Mouse (Mus musculus): ENCODE results near the gene Nucb1. TPM values are rescaled to one million over a fixed set of nuclear protein-coding genes. Genes with fewer than 3 reads are reported as not detected.
A peak's percentile ranks its signal among the peaks of the same experiment; 100 is the strongest.

The Nucb1 gene
- total RNA-seq, 2 experiments from 2014 or later, result 97.6 to 98.2 TPM

DNA sequence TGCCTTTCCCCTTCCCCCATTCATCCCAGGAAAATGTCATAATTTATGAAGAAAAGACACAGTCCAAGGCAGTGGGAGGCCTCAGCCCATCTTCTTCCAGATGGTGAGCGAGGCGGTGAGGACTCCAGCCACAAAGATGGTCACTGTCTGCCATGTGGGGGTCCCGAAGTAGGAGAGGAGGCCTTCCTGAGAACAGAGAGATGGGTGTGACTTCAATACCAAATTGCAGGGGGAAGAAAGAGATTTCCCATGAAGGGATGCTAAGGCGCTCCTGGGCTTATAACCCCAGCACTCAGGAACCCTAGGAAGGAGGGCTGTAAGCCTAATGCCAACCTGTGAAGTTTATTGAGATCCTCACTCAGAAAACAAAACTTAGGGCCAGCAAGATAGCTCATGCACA lies 48.4 kb downstream of the Nucb1 start:
- Histone ChIP-seq H3K4me3 (no peak overlapping the region), H3K27ac (no peak overlapping the region)
- no peak for TF ChIP-seq CTCF (conservative IDR thresholded peaks at IDR 0.05)
- DNase-seq (ENCODE audit: low spot score in 2 of 2), result no peak

DNA sequence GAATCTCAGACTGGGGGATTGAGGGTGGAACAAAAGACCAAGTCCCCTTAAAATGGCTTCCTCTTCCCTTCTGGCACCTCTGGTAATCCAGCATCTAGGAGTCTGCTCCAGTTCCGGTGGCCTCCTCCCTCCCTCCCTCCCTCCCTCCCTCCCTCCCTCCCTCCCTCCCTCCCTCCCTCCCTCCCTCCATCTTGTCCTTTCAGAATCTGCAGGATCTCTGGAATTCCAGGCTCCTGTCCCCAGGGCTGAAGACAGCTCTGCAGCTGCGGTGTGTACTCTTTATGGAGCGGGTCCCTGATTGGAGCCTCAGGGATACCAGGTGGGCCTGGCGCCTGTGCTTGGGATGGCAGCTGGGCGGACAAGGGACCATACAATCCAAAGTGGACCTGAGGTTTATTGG lies 48.9 kb downstream of the Nucb1 start:
- no peak for TF ChIP-seq CTCF (conservative IDR thresholded peaks at IDR 0.05)
- H3K4me3 ChIP-seq, result no peak overlapping the region
- DNase-seq (ENCODE audit: low spot score in 2 of 2), result no peak
- H3K27ac ChIP-seq, result peak overlapping the region; percentile 94

DNA sequence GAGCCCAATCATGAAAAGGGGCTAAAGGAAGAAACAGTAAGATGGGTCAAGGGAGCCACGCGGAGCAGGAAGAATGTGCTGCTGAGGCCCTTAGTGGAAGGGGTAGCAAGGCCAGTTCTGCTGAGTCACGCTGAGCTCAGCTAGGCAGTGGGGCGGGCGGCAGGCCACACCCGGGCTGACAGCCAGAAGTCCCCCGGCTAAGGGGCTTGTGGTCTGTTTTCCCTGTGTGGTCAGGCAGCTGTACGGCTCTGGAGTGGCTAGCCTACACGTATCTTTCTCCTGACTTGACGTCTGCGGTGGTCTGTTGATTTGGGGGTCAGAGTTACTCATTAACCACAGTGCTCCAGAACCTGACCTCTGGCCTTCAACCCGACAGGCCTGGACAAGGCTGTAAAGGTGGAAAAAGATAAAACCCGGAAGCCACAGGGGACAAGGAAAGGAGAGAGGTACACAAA lies 49.3 kb downstream of the Nucb1 start:
- TF ChIP-seq CTCF (conservative IDR thresholded peaks at IDR 0.05), result no peak
- Histone ChIP-seq H3K4me3 (no peak overlapping the region), H3K27ac (peak overlapping the region; percentile 94)
- no peak for DNase-seq (ENCODE audit: low spot score in 2 of 2)

DNA sequence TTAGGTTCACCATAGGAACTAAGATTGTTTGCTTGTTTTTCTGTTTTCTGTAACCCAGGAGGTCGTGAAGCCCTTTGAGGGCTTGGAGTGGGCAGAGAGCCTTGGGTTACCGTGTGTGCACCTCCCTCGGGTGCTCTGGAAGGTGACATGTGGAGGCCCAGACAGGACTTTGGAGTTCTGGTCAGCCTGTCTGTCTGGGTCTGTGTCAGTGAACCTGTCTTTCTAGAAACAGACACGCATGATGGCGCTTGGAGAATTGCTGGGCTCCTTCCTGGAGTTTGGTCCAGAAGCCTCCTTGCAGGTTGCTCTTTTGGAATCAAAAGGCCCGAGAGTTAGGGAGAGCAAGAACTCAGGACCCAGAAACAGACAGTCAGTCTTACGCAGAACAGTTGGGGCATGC lies 49.8 kb downstream of the Nucb1 start:
- no peak for TF ChIP-seq CTCF (conservative IDR thresholded peaks at IDR 0.05)
- peak overlapping the region; percentile 94 for H3K27ac ChIP-seq
- no peak for DNase-seq (ENCODE audit: low spot score in 2 of 2)
- peak overlapping the region; percentile 96 for H3K4me3 ChIP-seq

DNA sequence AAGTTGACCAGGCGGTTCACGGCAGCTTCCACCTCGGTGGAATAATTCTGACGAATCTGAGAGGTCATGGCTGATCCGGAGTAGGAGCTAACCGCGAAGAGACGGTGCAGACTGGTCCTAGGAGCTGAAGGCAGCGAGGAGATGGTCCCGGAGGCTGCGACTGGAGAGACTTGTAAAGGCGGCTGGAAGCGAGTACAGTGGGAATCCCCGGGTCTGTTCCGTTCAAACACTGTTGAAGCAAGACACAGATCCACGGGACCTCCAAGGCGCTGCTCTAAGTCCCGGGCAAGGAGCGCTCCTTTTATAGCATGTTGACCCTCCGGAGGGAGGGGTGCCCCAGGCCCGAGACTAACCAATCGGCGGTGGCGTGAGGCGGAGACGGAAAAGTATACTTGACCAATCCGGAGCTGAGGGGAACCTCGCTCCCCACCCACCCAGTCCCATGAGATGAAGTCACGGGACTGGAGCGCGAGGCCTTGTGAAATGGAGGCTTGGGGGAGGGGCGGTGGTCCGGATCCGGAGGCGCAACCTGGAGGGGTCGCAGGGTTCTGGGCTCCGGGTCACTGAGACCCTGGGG lies 50.6 kb downstream of the Nucb1 start, which contains the start of gene Ftl1:
TSS of gene Ftl1 (minus strand) at position 321 of the 577 bp plus-strand sequence.
- peak; percentile 95 to 98 for DNase-seq (ENCODE audit: low spot score in 2 of 2)
- peak within 1 kb of the TSS; percentile 96 for H3K4me3 ChIP-seq
- peak within 1 kb of the TSS; percentile 94 for H3K27ac ChIP-seq

DNA sequence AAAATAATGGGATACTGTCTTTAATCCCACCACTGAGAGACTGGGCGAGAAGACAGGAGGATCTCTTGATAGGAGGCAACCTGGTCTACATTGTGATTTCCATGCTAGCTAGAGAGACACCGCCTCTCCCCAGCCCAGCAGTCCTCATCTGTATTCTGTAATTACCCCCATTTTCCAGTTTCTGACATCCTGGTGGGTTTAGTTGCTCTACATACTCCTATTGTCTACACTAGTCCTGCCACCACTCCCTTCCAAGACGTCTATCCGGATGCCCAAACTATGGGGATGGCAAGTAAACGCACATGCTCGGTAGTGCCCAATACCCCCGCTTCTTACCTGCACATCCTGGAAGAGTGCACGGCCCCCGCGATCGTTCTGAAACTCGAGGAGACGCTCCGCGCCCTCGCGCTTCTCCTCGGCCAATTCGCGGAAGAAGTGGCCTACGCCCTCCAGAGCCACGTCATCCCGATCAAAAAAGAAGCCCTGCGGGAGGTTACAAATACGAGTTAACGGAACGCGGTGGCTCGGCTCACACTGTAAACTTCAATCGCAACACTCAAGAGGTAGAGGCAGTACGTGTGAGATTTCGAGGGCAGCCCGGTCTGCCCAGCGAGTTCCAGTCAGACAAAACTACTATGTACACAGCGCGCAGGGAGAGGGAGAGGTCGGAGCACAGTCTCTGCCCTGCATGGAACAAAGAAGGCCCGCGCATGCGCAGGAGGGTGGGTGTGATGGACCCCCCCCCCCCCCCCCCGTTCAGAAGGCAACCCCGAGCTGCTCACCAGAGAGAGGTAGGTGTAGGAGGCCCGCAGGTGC lies 51.2 kb downstream of the Nucb1 start:
- DNase-seq (ENCODE audit: low spot score in 2 of 2), result peak; percentile 57 to 79
- no peak for TF ChIP-seq CTCF (conservative IDR thresholded peaks at IDR 0.05)
- Histone ChIP-seq H3K27ac (peak overlapping the region; percentile 94), H3K4me3 (peak overlapping the region; percentile 96)

DNA sequence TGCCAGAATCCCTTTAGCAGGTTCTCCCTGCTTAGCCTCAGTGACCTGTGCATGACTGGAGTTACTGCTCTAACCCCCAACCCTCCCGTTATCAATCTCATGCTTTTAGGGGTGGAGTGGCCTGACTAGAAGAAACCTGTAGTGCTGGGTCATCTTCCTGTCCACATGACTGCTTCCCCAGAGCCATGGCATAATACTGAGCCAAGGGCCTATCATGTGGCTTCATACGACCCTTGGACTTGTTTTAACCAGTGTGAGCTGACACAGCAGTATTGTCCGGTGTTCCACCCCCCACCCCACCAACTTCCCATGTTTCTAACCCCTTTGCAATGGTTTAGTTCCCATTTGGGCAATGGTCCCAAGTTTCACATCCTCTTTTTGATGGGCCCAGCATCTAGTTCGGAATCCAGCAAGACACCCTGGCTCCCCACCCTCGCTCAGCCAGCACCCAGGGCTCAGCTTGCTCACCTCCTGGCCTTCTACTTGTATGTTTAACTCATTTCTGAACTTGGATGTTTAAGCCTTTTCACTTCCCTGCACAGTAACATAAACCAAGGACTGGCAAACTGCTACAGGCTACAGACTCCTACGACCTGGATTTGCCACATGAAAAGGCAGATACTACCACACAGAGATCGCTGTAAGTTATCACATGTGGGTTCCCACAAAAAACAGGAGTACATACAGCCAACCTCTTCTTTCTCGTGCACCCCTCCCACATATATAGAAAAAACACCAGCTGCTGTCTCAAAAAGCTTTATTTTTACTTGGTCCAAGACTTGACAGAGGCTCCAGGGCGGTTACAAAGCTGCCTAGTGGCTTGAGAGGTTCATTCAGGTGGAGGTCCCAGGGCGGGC lies 52.8 kb downstream of the Nucb1 start:
- TF ChIP-seq CTCF (conservative IDR thresholded peaks at IDR 0.05), result no peak
- peak overlapping the region; percentile 72 for H3K27ac ChIP-seq
- no peak for DNase-seq (ENCODE audit: low spot score in 2 of 2)
- peak overlapping the region; percentile 96 for H3K4me3 ChIP-seq

DNA sequence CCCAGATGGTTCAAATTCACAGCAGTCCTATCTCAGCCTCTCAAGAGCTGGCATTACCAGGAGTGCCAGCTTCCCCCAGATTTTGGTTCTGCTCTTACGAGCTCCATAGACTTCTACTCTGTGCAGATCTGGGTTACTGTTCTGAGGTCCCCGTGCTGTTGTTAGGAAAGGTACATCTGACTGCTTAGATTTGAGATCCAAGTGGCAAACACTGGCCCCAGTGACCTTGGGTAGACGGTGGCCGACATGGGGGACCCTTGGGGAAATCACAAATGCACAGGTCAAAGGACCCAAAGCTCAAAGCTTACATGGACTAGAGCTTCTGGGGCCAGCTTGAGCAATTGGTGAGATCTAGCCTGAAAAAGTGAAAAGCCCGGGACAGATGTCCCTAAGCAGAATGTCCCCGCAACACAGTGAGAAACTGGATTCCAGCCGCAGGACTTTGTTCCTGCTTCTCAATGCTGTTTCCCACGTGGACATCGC lies 53.4 kb downstream of the Nucb1 start:
- DNase-seq (ENCODE audit: low spot score in 2 of 2), result no peak
- TF ChIP-seq CTCF (conservative IDR thresholded peaks at IDR 0.05), result no peak
- no peak overlapping the region; the same call in 1 of the 2 replicates for H3K4me3 ChIP-seq
- peak overlapping the region; percentile 72 for H3K27ac ChIP-seq

DNA sequence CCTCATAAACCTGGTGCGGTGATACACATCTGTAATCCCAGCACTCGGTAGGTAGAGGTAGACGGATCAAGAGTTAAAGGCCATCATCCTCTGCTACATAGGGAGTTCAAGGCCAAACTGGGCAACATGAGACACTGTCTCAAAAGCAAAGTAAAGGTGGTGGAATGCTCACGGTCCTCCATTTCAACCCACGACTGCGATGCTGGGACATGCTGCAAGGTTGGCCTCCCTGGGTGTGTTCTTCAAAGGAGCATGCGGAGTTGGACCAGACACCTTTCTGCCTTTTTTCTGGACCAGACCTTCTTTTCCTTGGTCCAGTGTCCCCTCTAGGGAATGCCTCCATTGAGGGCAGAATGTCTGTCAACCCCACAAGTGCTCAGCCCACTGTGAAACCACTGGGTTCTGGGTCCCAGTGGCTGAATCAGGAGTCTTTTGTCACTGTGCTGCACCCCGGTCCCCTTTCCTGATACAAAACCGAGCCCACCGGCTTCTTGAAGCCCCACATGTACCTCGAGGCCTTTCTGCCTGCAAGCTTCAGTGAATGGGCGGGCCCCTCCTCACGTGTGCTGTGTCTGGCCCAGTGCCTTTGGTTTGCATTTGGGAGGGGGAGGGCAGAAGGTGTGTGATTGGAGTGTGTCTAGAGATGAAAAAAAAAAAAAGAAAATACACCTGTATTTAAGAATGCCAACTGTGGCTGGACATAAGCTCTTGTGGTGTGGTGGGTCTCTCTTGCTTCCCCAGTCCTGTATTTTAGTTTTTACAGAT lies 54.1 kb downstream of the Nucb1 start:
- no peak overlapping the region for H3K4me3 ChIP-seq
- H3K27ac ChIP-seq, result peak overlapping the region; percentile 72; the same call in 1 of the 2 replicates
- no peak for TF ChIP-seq CTCF (conservative IDR thresholded peaks at IDR 0.05)
- DNase-seq (ENCODE audit: low spot score in 2 of 2), result no peak

DNA sequence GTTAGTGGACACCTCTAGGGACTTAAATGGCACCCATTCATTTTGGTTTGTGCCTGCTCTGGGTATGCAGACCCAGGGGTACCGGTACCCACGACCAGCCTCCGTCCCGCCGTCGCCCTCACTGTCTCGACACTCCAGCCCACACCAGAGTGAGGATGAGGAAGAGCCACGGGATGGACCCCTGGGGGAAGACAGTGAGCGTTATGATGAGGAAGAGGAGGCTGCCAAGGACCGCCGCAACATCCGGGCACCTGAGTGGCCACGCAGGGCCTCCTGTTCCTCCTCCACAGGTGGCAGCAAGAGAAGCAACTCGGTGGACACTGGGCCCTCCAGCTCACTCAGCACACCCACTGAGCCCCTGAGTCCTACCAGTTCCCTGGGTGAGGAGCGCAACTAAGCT lies 55.2 kb downstream of the Nucb1 start:
- no peak overlapping the region for H3K4me3 ChIP-seq
- DNase-seq (ENCODE audit: low spot score in 2 of 2), result no peak
- no peak for TF ChIP-seq CTCF (conservative IDR thresholded peaks at IDR 0.05)
- H3K27ac ChIP-seq, result no peak overlapping the region

DNA sequence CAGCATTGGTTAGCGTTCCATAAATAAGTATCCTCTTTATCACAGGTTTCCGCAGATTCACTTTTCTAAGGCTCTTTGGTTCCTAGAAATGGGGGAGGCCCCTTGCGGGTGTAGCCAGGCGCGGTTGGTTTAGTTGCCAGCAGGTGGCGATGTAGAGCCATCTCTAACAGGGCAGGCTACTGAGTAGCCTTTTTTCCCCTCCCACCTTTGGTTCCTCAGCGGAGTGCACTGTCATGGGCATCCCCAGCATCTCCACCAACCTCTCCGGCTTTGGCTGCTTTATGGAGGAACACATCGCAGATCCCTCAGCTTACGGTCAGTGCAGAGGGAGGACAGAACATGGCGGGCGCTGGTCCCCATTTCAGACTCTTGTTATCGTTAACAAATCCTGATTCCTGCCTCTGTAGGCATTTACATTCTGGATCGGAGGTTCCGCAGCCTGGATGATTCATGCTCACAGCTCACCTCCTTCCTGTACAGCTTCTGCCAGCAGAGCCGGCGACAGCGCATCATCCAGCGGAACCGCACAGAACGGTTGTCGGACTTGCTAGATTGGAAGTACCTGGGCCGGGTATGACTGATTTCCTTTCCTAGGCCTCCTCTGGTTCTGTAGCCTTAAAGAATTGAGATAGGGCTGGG lies 58.7 kb downstream of the Nucb1 start:
- Histone ChIP-seq H3K27ac (peak overlapping the region; percentile 86), H3K4me3 (peak overlapping the region; percentile 53)
- peak; percentile 96 for TF ChIP-seq CTCF (conservative IDR thresholded peaks at IDR 0.05)
- DNase-seq (ENCODE audit: low spot score in 2 of 2), result peak; percentile 84 to 91

DNA sequence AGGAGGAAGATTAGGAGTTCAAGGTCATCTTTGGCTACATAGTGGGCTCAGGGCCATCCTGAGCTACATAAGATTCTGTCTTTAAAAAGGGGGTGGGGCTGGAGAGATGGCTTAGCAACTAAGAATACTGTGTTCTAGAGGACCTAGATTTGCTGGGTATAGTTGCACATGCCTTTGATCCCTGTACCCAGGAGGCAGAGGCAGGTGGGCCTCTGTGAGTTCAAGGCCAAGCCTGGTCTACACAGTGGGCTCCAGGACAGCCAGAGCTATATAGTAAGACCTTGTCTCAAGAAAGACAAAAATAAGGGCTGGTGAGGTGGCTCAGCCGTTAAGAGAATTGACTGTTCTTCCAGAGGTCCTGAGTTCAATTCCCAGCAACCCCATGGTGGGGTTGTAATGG lies 60.2 kb downstream of the Nucb1 start:
- H3K4me3 ChIP-seq, result no peak overlapping the region
- DNase-seq (ENCODE audit: low spot score in 2 of 2), result no peak
- TF ChIP-seq CTCF (conservative IDR thresholded peaks at IDR 0.05), result no peak
- no peak overlapping the region for H3K27ac ChIP-seq
